ENCODE assay signal across 12 mouse cellular contexts in genomic region chr5:113788645-113789044, GRCm38 (mm10). TPM values are rescaled to one million over a fixed set of nuclear protein-coding genes. Genes with fewer than 3 reads are reported as not detected.
A peak's percentile ranks its signal among the peaks of the same experiment; 100 is the strongest.
DNase-seq lines count a peak whose midpoint lies in the region; ATAC-seq and TF ChIP-seq lines count a peak whose summit lies in the region.
"Had no signal": no experiment of that assay in that cellular context is flagged by ENCODE, and none has a peak within 500 bp of the region (broad histone marks: within the 10 kb centered on the region; RNA-seq: fewer than 3 reads in every experiment).

No protein-coding gene starts in this region.

- 0 out of 2 replicates have a peak, but pooled peaks have one; percentile 3 for ATAC-seq in lung, embryonic 15.5 days (ENCODE audit: borderline replicate concordance, extremely low read depth, low FRiP score, low TSS enrichment)
- no peak; the same call in 1 of the 2 replicates for ATAC-seq in intestine, embryonic 16.5 days
- 0 out of 2 replicates have a peak, but pooled peaks have one; percentile 19 for ATAC-seq in stomach, embryonic 15.5 days (ENCODE audit: insufficient read depth, low FRiP score, low read depth)
- ATAC-seq: activated CD4-positive, CD25-positive, alpha-beta regulatory T cell, adult 4 months had no signal

- no peak for TF ChIP-seq POLR2A in lung, adult 2 months (IDR thresholded peaks at IDR 0.05; ENCODE audit: borderline replicate concordance, extremely low read depth, low read depth, low read length)

- intact Hi-C loops in heart, postnatal 25 days (cut with DNase I) = no loop called here
- intact Hi-C loops in left cerebral cortex, postnatal 36 days (cut with DNase I) = no loop called here

- 0 out of 2 replicates have a peak, but pooled peaks cover 2% of the 10 kb centered on the region for H3K36me3 ChIP-seq in heart, embryonic 10.5 days
- no peaks in the 10 kb centered on the region for H3K36me3 ChIP-seq in lung, embryonic 15.5 days
- no peaks in the 10 kb centered on the region for H3K36me3 ChIP-seq in intestine, embryonic 16.5 days (ENCODE audit: control insufficient read depth, insufficient read depth, low read length)
- H3K36me3 ChIP-seq in stomach, embryonic 15.5 days = no peaks in the 10 kb centered on the region
- H3K36me3 ChIP-seq: G1E had no signal

- 48% methylated on average over 6 of the region's 6 CpGs for WGBS in heart, embryonic 10.5 days
- 30% methylated on average over 6 of the region's 6 CpGs for WGBS in lung, embryonic 15.5 days
- 65% methylated on average over 6 of the region's 6 CpGs for WGBS in lung, adult 2 months
- WGBS in intestine, embryonic 16.5 days = 38% methylated on average over 6 of the region's 6 CpGs
- WGBS in stomach, embryonic 15.5 days = 34% methylated on average over 6 of the region's 6 CpGs

- H3K9ac ChIP-seq in lung, embryonic 15.5 days = no peak overlapping the region
- no peak overlapping the region for H3K9ac ChIP-seq in intestine, embryonic 16.5 days (ENCODE audit: low read depth, low read length)
- no peak overlapping the region for H3K9ac ChIP-seq in stomach, embryonic 15.5 days

- H3K4me2 ChIP-seq in lung, embryonic 15.5 days = no peak overlapping the region
- no peak overlapping the region for H3K4me2 ChIP-seq in intestine, embryonic 16.5 days (ENCODE audit: low read depth, low read length)
- no peak overlapping the region for H3K4me2 ChIP-seq in stomach, embryonic 15.5 days

- H3K4me1 ChIP-seq in heart, embryonic 10.5 days = peaks cover 48% of the 10 kb centered on the region
- peaks cover 60% of the 10 kb centered on the region for H3K4me1 ChIP-seq in lung, embryonic 15.5 days
- H3K4me1 ChIP-seq in lung, adult 2 months (ENCODE audit: control insufficient read depth, insufficient read depth, low read length) = peaks cover 2% of the 10 kb centered on the region; the same call in 1 of the 2 replicates
- H3K4me1 ChIP-seq in intestine, embryonic 16.5 days (ENCODE audit: control insufficient read depth, insufficient read depth, low read length) = peaks cover 22% of the 10 kb centered on the region
- H3K4me1 ChIP-seq in stomach, embryonic 15.5 days = peaks cover 26% of the 10 kb centered on the region

- peaks cover 6% of the 10 kb centered on the region; the same call in 1 of the 2 replicates for H3K27me3 ChIP-seq in heart, embryonic 10.5 days (ENCODE audit: insufficient read depth, poor library complexity, severe bottlenecking)
- peaks cover 2% of the 10 kb centered on the region; the same call in 1 of the 2 replicates for H3K27me3 ChIP-seq in lung, embryonic 15.5 days
- no peaks in the 10 kb centered on the region for H3K27me3 ChIP-seq in intestine, embryonic 16.5 days (replicated peaks; ENCODE audit: control insufficient read depth, insufficient read depth, low read length)
- H3K27me3 ChIP-seq in stomach, embryonic 15.5 days (replicated peaks) = no peaks in the 10 kb centered on the region

- H3K9me3 ChIP-seq in heart, embryonic 10.5 days = no peaks in the 10 kb centered on the region
- H3K9me3 ChIP-seq in lung, embryonic 15.5 days = no peaks in the 10 kb centered on the region
- H3K9me3 ChIP-seq in intestine, embryonic 16.5 days (ENCODE audit: control insufficient read depth, low read length) = no peaks in the 10 kb centered on the region
- no peaks in the 10 kb centered on the region for H3K9me3 ChIP-seq in stomach, embryonic 15.5 days
- H3K9me3 ChIP-seq: G1E had no signal

- no peak for TF ChIP-seq CTCF in lung, adult 2 months (IDR thresholded peaks at IDR 0.05; ENCODE audit: insufficient read depth, low read length)

- DNase-seq in heart, embryonic 10.5 days (ENCODE audit: low spot score) = no peak
- no peak for DNase-seq in heart, postnatal 25 days (ENCODE audit: low spot score)
- no peak for DNase-seq in lung, adult 2 months
- DNase-seq in Muller cell, postnatal 12 days (ENCODE audit: inconsistent ontology term) = no peak
- DNase-seq in left cerebral cortex, postnatal 36 days (ENCODE audit: low spot score in 2 of 2) = no peak
- DNase-seq: right cerebral cortex, adult 18-20 months had no signal

- H3K4me3 ChIP-seq in heart, embryonic 10.5 days = no peak overlapping the region
- H3K4me3 ChIP-seq in lung, embryonic 15.5 days = no peak overlapping the region
- no peak overlapping the region for H3K4me3 ChIP-seq in lung, adult 2 months (replicated peaks; ENCODE audit: extremely low read depth, low read depth, low read length)
- no peak overlapping the region for H3K4me3 ChIP-seq in intestine, embryonic 16.5 days (ENCODE audit: low read length)
- H3K4me3 ChIP-seq in stomach, embryonic 15.5 days (replicated peaks) = no peak overlapping the region
- H3K4me3 ChIP-seq: layer of hippocampus, adult 2 months had no signal

- peak overlapping the region; percentile 56 for H3K27ac ChIP-seq in heart, embryonic 10.5 days
- peak overlapping the region; percentile 84 for H3K27ac ChIP-seq in lung, embryonic 15.5 days
- peak overlapping the region; percentile 65 for H3K27ac ChIP-seq in intestine, embryonic 16.5 days (ENCODE audit: low read length)
- H3K27ac ChIP-seq in stomach, embryonic 15.5 days = peak overlapping the region; percentile 59
- H3K27ac ChIP-seq: layer of hippocampus, adult 2 months had no signal

RNA-seq across cellular contexts. Expression of gene Tmem119, which starts 11.7 kb away (rescaled TPM):
- 13.5 and 42.1 TPM in 2 replicates for polyA plus RNA-seq in heart, embryonic 10.5 days (2016; fragmentation: Nextera tagmentation; extraction: Ambion mirVana)
- 1 to 10 TPM; 6.7 to 7.3 TPM for total RNA-seq in heart, postnatal 25 days (2021)
- polyA plus RNA-seq in lung, embryonic 15.5 days (2015; fragmentation: Nextera tagmentation; extraction: Ambion mirVana) = 47.0 and 48.1 TPM in 2 replicates
- 59.9 and 72.5 TPM in 2 replicates for polyA plus RNA-seq in lung, adult 2 months (2012; rRNA removed)
- polyA plus RNA-seq in intestine, embryonic 16.5 days (2015; fragmentation: Nextera tagmentation; extraction: Ambion mirVana) = 56.6 and 63.7 TPM in 2 replicates
- 60.6 and 64.4 TPM in 2 replicates for polyA plus RNA-seq in stomach, embryonic 15.5 days (2015; fragmentation: Nextera tagmentation; extraction: Ambion mirVana)
- 10 to 100 TPM; 22.1 to 25.2 TPM for total RNA-seq in left cerebral cortex, postnatal 36 days (2021)
- polyA plus RNA-seq: activated CD4-positive, CD25-positive, alpha-beta regulatory T cell, adult 4 months had no signal

RNA-seq across cellular contexts. Expression of gene Iscu, which starts 16.1 kb away (rescaled TPM):
- polyA plus RNA-seq in heart, embryonic 10.5 days (2016; fragmentation: Nextera tagmentation; extraction: Ambion mirVana) = 98.7 and 105 TPM in 2 replicates
- 100 to 1,000 TPM; 164 to 165 TPM for total RNA-seq in heart, postnatal 25 days (2021)
- 108 and 111 TPM in 2 replicates for polyA plus RNA-seq in lung, embryonic 15.5 days (2015; fragmentation: Nextera tagmentation; extraction: Ambion mirVana)
- 115 and 118 TPM in 2 replicates for polyA plus RNA-seq in lung, adult 2 months (2012; rRNA removed)
- 99.0 and 114 TPM in 2 replicates for polyA plus RNA-seq in intestine, embryonic 16.5 days (2015; fragmentation: Nextera tagmentation; extraction: Ambion mirVana)
- polyA plus RNA-seq in stomach, embryonic 15.5 days (2015; fragmentation: Nextera tagmentation; extraction: Ambion mirVana) = 111 and 112 TPM in 2 replicates
- 100 to 1,000 TPM; 121 to 134 TPM for total RNA-seq in left cerebral cortex, postnatal 36 days (2021)

RNA-seq across cellular contexts. Expression of gene Sart3, which starts 16.3 kb away (rescaled TPM):
- polyA plus RNA-seq in heart, embryonic 10.5 days (2016; fragmentation: Nextera tagmentation; extraction: Ambion mirVana) = 46.0 and 63.9 TPM in 2 replicates
- total RNA-seq in heart, postnatal 25 days (2021) = 10 to 100 TPM; 14.1 to 17.1 TPM
- 55.4 and 58.8 TPM in 2 replicates for polyA plus RNA-seq in lung, embryonic 15.5 days (2015; fragmentation: Nextera tagmentation; extraction: Ambion mirVana)
- polyA plus RNA-seq in lung, adult 2 months (2012; rRNA removed) = 20.2 and 24.2 TPM in 2 replicates
- 30.2 and 30.6 TPM in 2 replicates for polyA plus RNA-seq in intestine, embryonic 16.5 days (2015; fragmentation: Nextera tagmentation; extraction: Ambion mirVana)
- 43.5 and 45.8 TPM in 2 replicates for polyA plus RNA-seq in stomach, embryonic 15.5 days (2015; fragmentation: Nextera tagmentation; extraction: Ambion mirVana)
- 10 to 100 TPM; 34.3 to 45.9 TPM for total RNA-seq in left cerebral cortex, postnatal 36 days (2021)

RNA-seq across cellular contexts. Expression of gene Selplg, which starts 43.8 kb away (rescaled TPM):
- polyA plus RNA-seq in heart, embryonic 10.5 days (2016; fragmentation: Nextera tagmentation; extraction: Ambion mirVana) = 0.64 and 1.3 TPM in 2 replicates
- total RNA-seq in heart, postnatal 25 days (2021) = 1 to 10 TPM; 2.4 to 3.6 TPM
- 4.6 and 8.2 TPM in 2 replicates for polyA plus RNA-seq in lung, embryonic 15.5 days (2015; fragmentation: Nextera tagmentation; extraction: Ambion mirVana)
- 96.6 and 100 TPM in 2 replicates for polyA plus RNA-seq in lung, adult 2 months (2012; rRNA removed)
- polyA plus RNA-seq in intestine, embryonic 16.5 days (2015; fragmentation: Nextera tagmentation; extraction: Ambion mirVana) = 6.8 and 7.5 TPM in 2 replicates
- polyA plus RNA-seq in stomach, embryonic 15.5 days (2015; fragmentation: Nextera tagmentation; extraction: Ambion mirVana) = 5.8 and 7.5 TPM in 2 replicates
- total RNA-seq in left cerebral cortex, postnatal 36 days (2021) = 10 to 100 TPM; 29.3 to 32.2 TPM

RNA-seq across cellular contexts. Expression of gene Ficd, which starts 53.0 kb away (rescaled TPM):
- polyA plus RNA-seq in heart, embryonic 10.5 days (2016; fragmentation: Nextera tagmentation; extraction: Ambion mirVana) = 5.3 and 6.4 TPM in 2 replicates
- total RNA-seq in heart, postnatal 25 days (2021) = 1 to 10 TPM; 6.4 to 7.8 TPM
- 5.4 and 6.6 TPM in 2 replicates for polyA plus RNA-seq in lung, embryonic 15.5 days (2015; fragmentation: Nextera tagmentation; extraction: Ambion mirVana)
- polyA plus RNA-seq in lung, adult 2 months (2012; rRNA removed) = 10.6 and 10.7 TPM in 2 replicates
- polyA plus RNA-seq in intestine, embryonic 16.5 days (2015; fragmentation: Nextera tagmentation; extraction: Ambion mirVana) = 5.6 and 7.1 TPM in 2 replicates
- polyA plus RNA-seq in stomach, embryonic 15.5 days (2015; fragmentation: Nextera tagmentation; extraction: Ambion mirVana) = 7.1 and 7.6 TPM in 2 replicates
- 10 to 100 TPM; 11.8 to 12.3 TPM for total RNA-seq in left cerebral cortex, postnatal 36 days (2021)
